Mouse (Mus musculus) brain, embryonic 14.5 days (tissue): Measurements from ENCODE around the gene Tmem214.

Source experiments
- CTCF ChIP-seq: fragments of 200-500 bp; IDR thresholded peaks from 2 replicates; pipeline ENCODE4 v1.5.1; 2012; ENCODE audit warnings: inconsistent platforms, mild to moderate bottlenecking, moderate library complexity, borderline replicate concordance; ENCODE audit not compliant: insufficient read depth, insufficient read length; ENCODE audit errors: extremely low read depth
- POLR2A ChIP-seq: fragments of 200-500 bp; IDR thresholded peaks from 2 replicates; pipeline ENCODE4 v1.6.1; 2012; ENCODE audit warnings: mild to moderate bottlenecking, inconsistent platforms, borderline replicate concordance; ENCODE audit not compliant: poor library complexity, insufficient read depth, insufficient read length, severe bottlenecking; ENCODE audit errors: extremely low read depth

GRCm38 (mm10) chr5:30833416-30833815, 34.4 kb upstream of the Tmem214 start:
- TF ChIP-seq POLR2A = no peak
- no peak for TF ChIP-seq CTCF
